Mouse (Mus musculus) cerebellum, postnatal 10 days (tissue): ENCODE results near the gene Slco2a1.

Experiments used
- DNase-seq, 2 experiments: peaks; one replicate each; pipeline ENCODE4 v3.0.0; 2021; ENCODE audit warnings: mixed read lengths in 2 of 2

Slco2a1 gene

GRCm38 (mm10) chr9:102988462-102988861 is at the start of gene Slco2a1:
TSS of gene Slco2a1 (plus strand) at chr9:102988712.
- no peak for DNase-seq

- DNase-seq, result peak; percentile 81 to 82
Observed at GRCm38 (mm10) chr9:102942221-102942620, 46.3 kb upstream of the Slco2a1 start.

- DNase-seq, result no peak
Observed at GRCm38 (mm10) chr9:102944891-102945290, 43.6 kb upstream of the Slco2a1 start.

GRCm38 (mm10) chr9:102946469-102947015 is 42.0 kb upstream of the Slco2a1 start:
- DNase-seq, result no peak

- DNase-seq, result no peak
Observed at GRCm38 (mm10) chr9:102948706-102949105, 39.8 kb upstream of the Slco2a1 start.

- DNase-seq, result no peak
Observed at GRCm38 (mm10) chr9:102951091-102951994, 37.2 kb upstream of the Slco2a1 start.

GRCm38 (mm10) chr9:102955866-102956265 is 32.6 kb upstream of the Slco2a1 start:
- DNase-seq, result no peak

- DNase-seq, result no peak
Observed at GRCm38 (mm10) chr9:102958703-102959102, 29.8 kb upstream of the Slco2a1 start.

- DNase-seq, result no peak
Observed at GRCm38 (mm10) chr9:102961356-102962092, 27.0 kb upstream of the Slco2a1 start.

GRCm38 (mm10) chr9:102962093-102962788 is 26.3 kb upstream of the Slco2a1 start:
- no peak for DNase-seq

- no peak for DNase-seq
Observed at GRCm38 (mm10) chr9:102963321-102963720, 25.2 kb upstream of the Slco2a1 start.

GRCm38 (mm10) chr9:102964644-102965043 is 23.9 kb upstream of the Slco2a1 start:
- no peak for DNase-seq

GRCm38 (mm10) chr9:102972393-102973050 is 16.0 kb upstream of the Slco2a1 start:
- DNase-seq, result no peak

- DNase-seq, result no peak
Observed at GRCm38 (mm10) chr9:102975887-102976286, 12.6 kb upstream of the Slco2a1 start.

GRCm38 (mm10) chr9:102977090-102977489 is 11.4 kb upstream of the Slco2a1 start:
- DNase-seq, result no peak

- peak in 1 of 2 experiments; percentile 31 for DNase-seq
Observed at GRCm38 (mm10) chr9:102977791-102978492, 10.6 kb upstream of the Slco2a1 start.

GRCm38 (mm10) chr9:102979011-102979700 is 9.4 kb upstream of the Slco2a1 start:
- DNase-seq, result no peak

- DNase-seq, result no peak
Observed at GRCm38 (mm10) chr9:102979956-102980355, 8.6 kb upstream of the Slco2a1 start.

- no peak for DNase-seq
Observed at GRCm38 (mm10) chr9:102980420-102980819, 8.1 kb upstream of the Slco2a1 start.

- DNase-seq, result no peak
Observed at GRCm38 (mm10) chr9:102981791-102982190, 6.7 kb upstream of the Slco2a1 start.

- no peak for DNase-seq
Observed at GRCm38 (mm10) chr9:102982376-102982775, 6.1 kb upstream of the Slco2a1 start.
